Mouse (Mus musculus) forebrain, embryonic 16.5 days (tissue): Measurements from ENCODE around the gene Rab14. TPM values are rescaled to one million over a fixed set of nuclear protein-coding genes. Genes with fewer than 3 reads are reported as not detected.

ENCODE experiments used
- ATAC-seq: fragments of 200-750 bp; cut with Nextera tagmentation; 2 replicates; pipeline ENCODE4 v1.8.0; 2017; ENCODE audit warnings: mild to moderate bottlenecking, moderate library complexity
- H3K27ac ChIP-seq: fragments of 300-500 bp; sonication (generic); 2 replicates; pipeline ENCODE4 v1.5.1; 2014; ENCODE audit warnings: low read length, control low read depth
- H3K27me3 ChIP-seq: fragments of 300-500 bp; sonication (generic); replicated peaks from 2 replicates; pipeline ENCODE4 v1.6.1; 2014; ENCODE audit warnings: low read length; ENCODE audit not compliant: control insufficient read depth, insufficient read depth
- H3K36me3 ChIP-seq: fragments of 300-500 bp; sonication (generic); 2 replicates; pipeline ENCODE4 v1.6.1; 2014; ENCODE audit not compliant: control insufficient read depth, insufficient read depth
- H3K4me1 ChIP-seq: fragments of 300-500 bp; sonication (generic); replicated peaks from 2 replicates; pipeline ENCODE4 v1.6.1; 2014; ENCODE audit warnings: low read length; ENCODE audit not compliant: control insufficient read depth, insufficient read depth
- H3K4me2 ChIP-seq: fragments of 300-500 bp; sonication (generic); 2 replicates; pipeline ENCODE4 v1.6.1; 2014; ENCODE audit warnings: mild to moderate bottlenecking, low read length, control low read depth
- H3K4me3 ChIP-seq: fragments of 300-500 bp; sonication (generic); replicated peaks from 2 replicates; pipeline ENCODE4 v1.5.1; 2014; ENCODE audit warnings: mild to moderate bottlenecking, low read length, control low read depth
- H3K9ac ChIP-seq: fragments of 300-500 bp; sonication (generic); replicated peaks from 2 replicates; pipeline ENCODE4 v1.6.1; 2014; ENCODE audit warnings: low read depth, low read length, control low read depth
- H3K9me3 ChIP-seq: fragments of 300-500 bp; sonication (generic); 2 replicates; pipeline ENCODE4 v1.6.1; 2016; ENCODE audit warnings: low read length; ENCODE audit not compliant: control insufficient read depth
- WGBS: fragments of 180-500 bp; shearing (Covaris S2); extraction: QIAGEN DNeasy Blood & Tissue Kit; methylation state at CpG from one replicate; pipeline ENCODE4 v1.1.7; 2014; 5-methylcytosine and 5-hydroxymethylcytosine counted together
- polyA plus RNA-seq: library from polyadenylated mRNA; unstranded; fragments of >200 nt; fragmentation: Nextera tagmentation; extraction: Ambion mirVana; gene quantifications from 2 replicates; pipeline ENCODE4 v1.2.1, GENCODE M21; 2015

Rab14 gene
- polyA plus RNA-seq = 405 and 452 TPM in 2 replicates

- Histone ChIP-seq H3K4me3 (peak within 1 kb of the TSS; percentile 65), H3K4me1 (peaks cover 18% of the 10 kb centered on the region), H3K36me3 (no peaks in the 10 kb centered on the region), H3K9me3 (no peaks in the 10 kb centered on the region), H3K27ac (peak within 1 kb of the TSS; percentile 98), H3K27me3 (no peaks in the 10 kb centered on the region), H3K9ac (peak within 1 kb of the TSS; percentile 97), H3K4me2 (peak within 1 kb of the TSS; percentile 92)
- ATAC-seq = peak; percentile 96
- WGBS = under 1% methylated on average over 47 of the region's 47 CpGs
These were observed at the start of gene Rab14 for GRCm38 (mm10) chr2:35200898-35201668. TSS of gene Rab14 (minus strand) at chr2:35201120.

GRCm38 (mm10) chr2:35247763-35248162 is 46.8 kb upstream of the Rab14 start:
- H3K4me2 ChIP-seq = no peak overlapping the region
- no peak overlapping the region for H3K4me3 ChIP-seq
- H3K9me3 ChIP-seq = no peaks in the 10 kb centered on the region; the same call in 1 of the 2 replicates
- H3K27ac ChIP-seq = no peak overlapping the region
- no peaks in the 10 kb centered on the region for H3K36me3 ChIP-seq
- H3K27me3 ChIP-seq = no peaks in the 10 kb centered on the region
- H3K4me1 ChIP-seq = no peaks in the 10 kb centered on the region
- 73% methylated on average over 5 of the region's 5 CpGs for WGBS
- no peak for ATAC-seq
- no peak overlapping the region for H3K9ac ChIP-seq

- 59% methylated on average over 3 of the region's 3 CpGs for WGBS
- H3K4me2 ChIP-seq = no peak overlapping the region
These were observed 43.3 kb upstream of the Rab14 start for GRCm38 (mm10) chr2:35244241-35244640.

GRCm38 (mm10) chr2:35235021-35235420 is 34.1 kb upstream of the Rab14 start:
- no peak overlapping the region for H3K9ac ChIP-seq
- H3K9me3 ChIP-seq = no peaks in the 10 kb centered on the region
- peaks cover 8% of the 10 kb centered on the region; the same call in 1 of the 2 replicates for H3K4me1 ChIP-seq
- no peak overlapping the region for H3K4me2 ChIP-seq
- no peak overlapping the region for H3K27ac ChIP-seq
- no peaks in the 10 kb centered on the region for H3K36me3 ChIP-seq
- no peak for ATAC-seq
- no peak overlapping the region for H3K4me3 ChIP-seq
- WGBS = 72% methylated on average over 6 of the region's 6 CpGs
- H3K27me3 ChIP-seq = no peaks in the 10 kb centered on the region

More at GRCm38 (mm10) chr2:35244241-35244640, 43.3 kb upstream of the Rab14 start:
- Histone ChIP-seq H3K36me3 (no peaks in the 10 kb centered on the region), H3K4me1 (no peaks in the 10 kb centered on the region), H3K9me3 (no peaks in the 10 kb centered on the region; the same call in 1 of the 2 replicates), H3K27me3 (no peaks in the 10 kb centered on the region), H3K27ac (no peak overlapping the region), H3K9ac (no peak overlapping the region), H3K4me3 (no peak overlapping the region)
- ATAC-seq = no peak

GRCm38 (mm10) chr2:35233898-35234297 is 33.0 kb upstream of the Rab14 start:
- no peaks in the 10 kb centered on the region for H3K9me3 ChIP-seq
- 30% methylated on average over 3 of the region's 3 CpGs for WGBS
- no peak overlapping the region for H3K27ac ChIP-seq
- no peak for ATAC-seq
- H3K4me1 ChIP-seq = peaks cover 8% of the 10 kb centered on the region; the same call in 1 of the 2 replicates
- no peak overlapping the region for H3K9ac ChIP-seq
- H3K27me3 ChIP-seq = no peaks in the 10 kb centered on the region
- H3K4me2 ChIP-seq = no peak overlapping the region
- H3K4me3 ChIP-seq = no peak overlapping the region
- H3K36me3 ChIP-seq = no peaks in the 10 kb centered on the region

GRCm38 (mm10) chr2:35232595-35233445 is 31.9 kb upstream of the Rab14 start:
- WGBS = 61% methylated on average over 17 of the region's 17 CpGs
- ATAC-seq = no peak
- no peaks in the 10 kb centered on the region for H3K9me3 ChIP-seq
- no peak overlapping the region for H3K4me3 ChIP-seq
- H3K9ac ChIP-seq = no peak overlapping the region
- peaks cover 8% of the 10 kb centered on the region; the same call in 1 of the 2 replicates for H3K4me1 ChIP-seq
- no peaks in the 10 kb centered on the region for H3K27me3 ChIP-seq
- H3K27ac ChIP-seq = no peak overlapping the region
- H3K36me3 ChIP-seq = no peaks in the 10 kb centered on the region
- no peak overlapping the region for H3K4me2 ChIP-seq

GRCm38 (mm10) chr2:35231871-35232270 is 31.0 kb upstream of the Rab14 start:
- H3K9me3 ChIP-seq = no peaks in the 10 kb centered on the region
- H3K9ac ChIP-seq = no peak overlapping the region
- ATAC-seq = no peak
- H3K27me3 ChIP-seq = no peaks in the 10 kb centered on the region
- H3K4me3 ChIP-seq = no peak overlapping the region
- H3K27ac ChIP-seq = no peak overlapping the region
- H3K4me2 ChIP-seq = no peak overlapping the region
- no peaks in the 10 kb centered on the region for H3K36me3 ChIP-seq
- H3K4me1 ChIP-seq = peaks cover 8% of the 10 kb centered on the region; the same call in 1 of the 2 replicates
- WGBS = 49% methylated on average over 2 of the region's 2 CpGs

- no peaks in the 10 kb centered on the region for H3K27me3 ChIP-seq
- H3K9me3 ChIP-seq = no peaks in the 10 kb centered on the region
- WGBS = 16% methylated on average over 8 of the region's 8 CpGs
- no peak overlapping the region for H3K4me2 ChIP-seq
- H3K27ac ChIP-seq = no peak overlapping the region
- no peaks in the 10 kb centered on the region for H3K36me3 ChIP-seq
- peaks cover 8% of the 10 kb centered on the region; the same call in 1 of the 2 replicates for H3K4me1 ChIP-seq
- H3K4me3 ChIP-seq = no peak overlapping the region
- ATAC-seq = no peak
- H3K9ac ChIP-seq = no peak overlapping the region
These were observed 29.3 kb upstream of the Rab14 start for GRCm38 (mm10) chr2:35230215-35230614.

GRCm38 (mm10) chr2:35228145-35228544 is 27.2 kb upstream of the Rab14 start:
- H3K4me3 ChIP-seq = no peak overlapping the region
- no peak overlapping the region for H3K4me2 ChIP-seq
- no peaks in the 10 kb centered on the region for H3K36me3 ChIP-seq
- no peak overlapping the region for H3K27ac ChIP-seq
- ATAC-seq = no peak
- H3K27me3 ChIP-seq = no peaks in the 10 kb centered on the region
- H3K9ac ChIP-seq = no peak overlapping the region
- 28% methylated on average over 4 of the region's 4 CpGs for WGBS
- peaks cover 3% of the 10 kb centered on the region; the same call in 1 of the 2 replicates for H3K4me1 ChIP-seq
- H3K9me3 ChIP-seq = no peaks in the 10 kb centered on the region
